Mouse (Mus musculus) myocyte (in vitro differentiated cells): Measurements from ENCODE around the gene Mrps23. TPM values are rescaled to one million over a fixed set of nuclear protein-coding genes. Genes with fewer than 3 reads are reported as not detected.
A peak's percentile ranks its signal among the peaks of the same experiment; 100 is the strongest.

Source experiments
- H3K27me3 ChIP-seq: one replicate; pipeline ENCODE4 v1.6.1; 2011; ENCODE audit not compliant: control insufficient read depth, insufficient read depth, insufficient read length
- H3K36me3 ChIP-seq: one replicate; pipeline ENCODE4 v1.6.1; 2011; ENCODE audit not compliant: control insufficient read depth, insufficient read depth
- H3K4me2 ChIP-seq: one replicate; pipeline ENCODE4 v1.6.1; 2011; ENCODE audit warnings: low read depth, control low read depth
- H3K4me3 ChIP-seq: one replicate; pipeline ENCODE4 v1.5.1; 2011; ENCODE audit warnings: mild to moderate bottlenecking, control low read depth, moderate library complexity
- H3K79me2 ChIP-seq: one replicate; pipeline ENCODE4 v1.6.1; 2011; ENCODE audit not compliant: control insufficient read depth, insufficient read depth
- H3ac ChIP-seq: one replicate; pipeline ENCODE4 v1.6.1; 2011; ENCODE audit not compliant: control insufficient read depth, insufficient read length
- CEBPB ChIP-seq: IDR thresholded peaks from 2 replicates; pipeline ENCODE4 v1.6.1; 2011; ENCODE audit warnings: mild to moderate bottlenecking, moderate library complexity; ENCODE audit not compliant: poor library complexity, insufficient read depth, severe bottlenecking
- E2F4 ChIP-seq: IDR thresholded peaks from one replicate; pipeline ENCODE4 v1.6.1; 2011; ENCODE audit warnings: mild to moderate bottlenecking, control low read depth, moderate library complexity; ENCODE audit not compliant: insufficient read depth
- MAX ChIP-seq: IDR thresholded peaks from one replicate; pipeline ENCODE4 v1.6.1; 2011; ENCODE audit warnings: low read depth, mild to moderate bottlenecking, control low read depth
- MYOD1 ChIP-seq, 3 experiments: IDR thresholded peaks; one replicate each; pipeline ENCODE4 v1.6.1; 2011; ENCODE audit warnings: control low read depth in 2 of 3, low read depth in 2 of 3, mild to moderate bottlenecking in 2 of 3, moderate library complexity in 1 of 3; ENCODE audit not compliant: insufficient read length in 2 of 3, control insufficient read depth in 1 of 3
- MYOG ChIP-seq, 3 experiments: IDR thresholded peaks; one replicate each; pipeline ENCODE4 v1.6.1; 2011; ENCODE audit warnings: control low read depth in 2 of 3, low read depth in 2 of 3, mild to moderate bottlenecking in 2 of 3; ENCODE audit not compliant: insufficient read length in 2 of 3, control insufficient read depth in 1 of 3, insufficient read depth in 1 of 3
- POLR2A ChIP-seq: IDR thresholded peaks from one replicate; pipeline ENCODE4 v1.6.1; 2011; ENCODE audit warnings: low read depth, mild to moderate bottlenecking, control low read depth, moderate library complexity; ENCODE audit not compliant: insufficient read length
- POLR2AphosphoS2 ChIP-seq: IDR thresholded peaks from one replicate; pipeline ENCODE4 v1.6.1; 2011; ENCODE audit warnings: low read depth, control low read depth; ENCODE audit not compliant: insufficient read length
- REST ChIP-seq: IDR thresholded peaks from one replicate; pipeline ENCODE4 v1.6.1; 2011; ENCODE audit warnings: mild to moderate bottlenecking, control low read depth, moderate library complexity; ENCODE audit not compliant: insufficient read depth, insufficient read length
- SRF ChIP-seq: IDR thresholded peaks from one replicate; pipeline ENCODE4 v1.6.1; 2011; ENCODE audit warnings: low read depth; ENCODE audit not compliant: control insufficient read depth, insufficient read length
- TCF12 ChIP-seq: IDR thresholded peaks from one replicate; pipeline ENCODE4 v1.6.1; 2011; ENCODE audit warnings: mild to moderate bottlenecking, control low read depth; ENCODE audit not compliant: poor library complexity, insufficient read depth, severe bottlenecking
- TCF3 ChIP-seq: IDR thresholded peaks from one replicate; pipeline ENCODE4 v1.6.1; 2011; ENCODE audit warnings: low read depth, control low read depth; ENCODE audit not compliant: insufficient read length
- USF1 ChIP-seq: IDR thresholded peaks from one replicate; pipeline ENCODE4 v1.6.1; 2011; ENCODE audit warnings: low read depth, mild to moderate bottlenecking, control low read depth, moderate library complexity
- polyA plus RNA-seq: library from polyadenylated mRNA; unstranded; fragments of >200 nt; fragmentation: generic; extraction: Trizol; gene quantifications from one replicate; pipeline ENCODE4 v1.2.1, GENCODE M21; 2012; ENCODE audit warnings: missing spikeins

Mrps23 gene
- polyA plus RNA-seq, 1 experiment, result 319 TPM

GRCm38 (mm10) chr11:88158842-88159246 is 45.3 kb upstream of the Mrps23 start:
- no peaks in the 10 kb centered on the region for H3K36me3 ChIP-seq
- H3K27me3 ChIP-seq, result no peaks in the 10 kb centered on the region
- no peak for TF ChIP-seq SRF
- no peak for TF ChIP-seq POLR2A
- no peak for TF ChIP-seq MYOD1 (IDR thresholded peaks at IDR 0.05; ENCODE audit: control insufficient read depth in 1 of 3, insufficient read length in 2 of 3, low read depth in 2 of 3)
- TF ChIP-seq MYOG (IDR thresholded peaks at IDR 0.05; ENCODE audit: control insufficient read depth in 1 of 3, insufficient read depth in 1 of 3, insufficient read length in 2 of 3, low read depth in 2 of 3), result no peak
- no peak for TF ChIP-seq TCF3
- no peak for TF ChIP-seq TCF12
- no peak for TF ChIP-seq POLR2AphosphoS2
- TF ChIP-seq CEBPB, result no peak
- TF ChIP-seq USF1, result no peak
- no peak for TF ChIP-seq MAX
- TF ChIP-seq REST, result no peak
- no peak for TF ChIP-seq E2F4
- peak overlapping the region; percentile 15 for H3K4me2 ChIP-seq
- peaks cover 7% of the 10 kb centered on the region for H3K79me2 ChIP-seq
- H3ac ChIP-seq, result no peak overlapping the region
- no peak overlapping the region for H3K4me3 ChIP-seq

GRCm38 (mm10) chr11:88159389-88159788 is 44.8 kb upstream of the Mrps23 start:
- TF ChIP-seq E2F4, result no peak
- no peak for TF ChIP-seq TCF3
- peak; percentile 60 for TF ChIP-seq USF1
- peak in 1 of 3 experiments; percentile 19 for TF ChIP-seq MYOG (IDR thresholded peaks at IDR 0.05; ENCODE audit: control insufficient read depth in 1 of 3, insufficient read depth in 1 of 3, insufficient read length in 2 of 3, low read depth in 2 of 3)
- H3K4me2 ChIP-seq, result peak overlapping the region; percentile 15
- no peaks in the 10 kb centered on the region for H3K36me3 ChIP-seq
- H3K27me3 ChIP-seq, result no peaks in the 10 kb centered on the region
- no peak overlapping the region for H3K4me3 ChIP-seq
- H3K79me2 ChIP-seq, result peaks cover 7% of the 10 kb centered on the region
- no peak overlapping the region for H3ac ChIP-seq

- Histone ChIP-seq H3ac (no peak overlapping the region), H3K79me2 (peaks cover 7% of the 10 kb centered on the region), H3K36me3 (no peaks in the 10 kb centered on the region), H3K4me2 (peak overlapping the region; percentile 100), H3K27me3 (no peaks in the 10 kb centered on the region), H3K4me3 (no peak overlapping the region)
- TF ChIP-seq TCF12, result no peak
- no peak for TF ChIP-seq MYOD1 (IDR thresholded peaks at IDR 0.05; ENCODE audit: control insufficient read depth in 1 of 3, insufficient read length in 2 of 3, low read depth in 2 of 3)
- TF ChIP-seq SRF, result no peak
- no peak for TF ChIP-seq TCF3
- no peak for TF ChIP-seq E2F4
- TF ChIP-seq USF1, result no peak
- TF ChIP-seq REST, result no peak
- no peak for TF ChIP-seq POLR2AphosphoS2
- no peak for TF ChIP-seq MYOG (IDR thresholded peaks at IDR 0.05; ENCODE audit: control insufficient read depth in 1 of 3, insufficient read depth in 1 of 3, insufficient read length in 2 of 3, low read depth in 2 of 3)
These were observed 43.9 kb upstream of the Mrps23 start for GRCm38 (mm10) chr11:88160316-88160715.

- Histone ChIP-seq H3K27me3 (no peaks in the 10 kb centered on the region), H3ac (no peak overlapping the region), H3K4me2 (peak overlapping the region; percentile 100), H3K4me3 (peak overlapping the region; percentile 21), H3K79me2 (peaks cover 7% of the 10 kb centered on the region), H3K36me3 (no peaks in the 10 kb centered on the region)
- TF ChIP-seq REST, result no peak
- peak in 2 of 3 experiments; percentile 22 to 73 for TF ChIP-seq MYOD1 (IDR thresholded peaks at IDR 0.05; ENCODE audit: control insufficient read depth in 1 of 3, insufficient read length in 2 of 3, low read depth in 2 of 3)
- TF ChIP-seq MYOG (IDR thresholded peaks at IDR 0.05; ENCODE audit: control insufficient read depth in 1 of 3, insufficient read depth in 1 of 3, insufficient read length in 2 of 3, low read depth in 2 of 3), result peak in 2 of 3 experiments; percentile 46 to 64
These were observed 43.1 kb upstream of the Mrps23 start for GRCm38 (mm10) chr11:88161051-88161581.

GRCm38 (mm10) chr11:88161651-88162362 is 42.4 kb upstream of the Mrps23 start:
- TF ChIP-seq MAX (no peak), POLR2A (no peak), SRF (no peak), MYOG (IDR thresholded peaks at IDR 0.05; ENCODE audit: control insufficient read depth in 1 of 3, insufficient read depth in 1 of 3, insufficient read length in 2 of 3, low read depth in 2 of 3) (peak in 2 of 3 experiments; percentile 63 to 83), TCF3 (no peak), TCF12 (peak; percentile 14), MYOD1 (IDR thresholded peaks at IDR 0.05; ENCODE audit: control insufficient read depth in 1 of 3, insufficient read length in 2 of 3, low read depth in 2 of 3) (peak; percentile 0 to 80 (median 33)), E2F4 (no peak)
- peak overlapping the region; percentile 21 for H3K4me3 ChIP-seq
- H3K79me2 ChIP-seq, result peaks cover 9% of the 10 kb centered on the region
- H3K27me3 ChIP-seq, result no peaks in the 10 kb centered on the region
- H3K36me3 ChIP-seq, result no peaks in the 10 kb centered on the region
- no peak overlapping the region for H3ac ChIP-seq
- H3K4me2 ChIP-seq, result peak overlapping the region; percentile 100
